Mouse (Mus musculus) brain, adult 2 months (tissue): ENCODE measurements at regions not wholly inside any gene's neighbourhood (a gene's known extent, or its start where the extent isn't known, plus 50 kb on each side); places are given as distances from the start of the nearest gene placed in this dataset.
"Not testable (repeated sequence)": the region's sequence is repeated elsewhere in the genome, so short reads cannot be mapped to it uniquely, and the experiment has no call there.

Experiments
- DNase-seq: peaks from one replicate; pipeline ENCODE4 v3.0.0; 2011; ENCODE audit warnings: low read depth, low spot score

- no peak for DNase-seq
Observed at GRCm38 (mm10) chr9:33007456-33008063, 371.5 kb downstream of the Ets1 start.

GRCm38 (mm10) chr9:33011241-33011640 is 375.2 kb downstream of the Ets1 start:
- DNase-seq, result no peak

GRCm38 (mm10) chr9:33035401-33035800 is 399.4 kb downstream of the Ets1 start:
- DNase-seq, result no peak

GRCm38 (mm10) chr9:33039221-33039790 is 403.3 kb downstream of the Ets1 start:
- DNase-seq, result no peak

GRCm38 (mm10) chr9:33050789-33051188 is 414.8 kb downstream of the Ets1 start:
- DNase-seq, result peak; percentile 8

- DNase-seq, result no peak
Observed at GRCm38 (mm10) chr9:33060636-33061264, 424.7 kb downstream of the Ets1 start.

- DNase-seq, result peak; percentile 78
Observed at GRCm38 (mm10) chr9:33062476-33062875, 426.5 kb downstream of the Ets1 start.

GRCm38 (mm10) chr9:33065331-33065730 is 429.3 kb downstream of the Ets1 start:
- no peak for DNase-seq

GRCm38 (mm10) chr9:33067521-33067920 is 431.5 kb downstream of the Ets1 start:
- no peak for DNase-seq

- no peak for DNase-seq
Observed at GRCm38 (mm10) chr9:33070116-33070515, 434.1 kb downstream of the Ets1 start.

GRCm38 (mm10) chr9:33080271-33080670 is 444.2 kb downstream of the Ets1 start:
- DNase-seq, result peak; percentile 11

GRCm38 (mm10) chr9:33080774-33081173 is 444.8 kb downstream of the Ets1 start:
- DNase-seq, result peak; percentile 58

GRCm38 (mm10) chr9:33089977-33090376 is 454.0 kb downstream of the Ets1 start:
- no peak for DNase-seq

GRCm38 (mm10) chr9:33091664-33092063 is 455.6 kb downstream of the Ets1 start:
- no peak for DNase-seq

GRCm38 (mm10) chr9:33095654-33096053 is 459.6 kb downstream of the Ets1 start:
- peak; percentile 78 for DNase-seq

GRCm38 (mm10) chr9:33101206-33101605 is 465.2 kb downstream of the Ets1 start:
- no peak for DNase-seq

GRCm38 (mm10) chr9:33104623-33105074 is 468.6 kb downstream of the Ets1 start:
- DNase-seq, result no peak

GRCm38 (mm10) chr9:33123841-33124240 is 487.8 kb downstream of the Ets1 start:
- DNase-seq, result no peak

- DNase-seq, result peak; percentile 8
Observed at GRCm38 (mm10) chr9:33152186-33152585, 516.2 kb downstream of the Ets1 start.

GRCm38 (mm10) chr9:33168159-33168558 is 532.1 kb downstream of the Ets1 start:
- peak; percentile 34 for DNase-seq

- DNase-seq, result not testable (repeated sequence)
Observed at GRCm38 (mm10) chr9:33169093-33169492, 533.1 kb downstream of the Ets1 start.

- DNase-seq, result no peak
Observed at GRCm38 (mm10) chr9:33180066-33180465, 544.0 kb downstream of the Ets1 start.

GRCm38 (mm10) chr9:33187187-33187586 is 551.2 kb downstream of the Ets1 start:
- no peak for DNase-seq
